Mouse (Mus musculus): Measurements from ENCODE around the gene Casp3.

- TF ChIP-seq POLR2A (IDR thresholded peaks at IDR 0.05; ENCODE audit: borderline replicate concordance, control insufficient read depth, low read depth, low read length) = no peak
- TF ChIP-seq CTCF (IDR thresholded peaks at IDR 0.05; ENCODE audit: control insufficient read depth, insufficient read depth, low read length) = no peak
Observed at GRCm38 (mm10) chr8:46587911-46588310, 29.2 kb upstream of the Casp3 start.
